Mouse (Mus musculus) liver, postnatal 0 days (tissue): ENCODE data around the gene Ppp1r15b.

Experiments used
- CTCF ChIP-seq: sonication (generic); IDR thresholded peaks from 2 replicates; pipeline ENCODE4 v1.5.1; 2016; ENCODE audit warnings: antibody characterized with exemption, low read depth
- EP300 ChIP-seq: IDR thresholded peaks from 2 replicates; pipeline ENCODE4 v1.6.1; 2016; ENCODE audit warnings: antibody characterized with exemption, low read depth, mild to moderate bottlenecking

DNA sequence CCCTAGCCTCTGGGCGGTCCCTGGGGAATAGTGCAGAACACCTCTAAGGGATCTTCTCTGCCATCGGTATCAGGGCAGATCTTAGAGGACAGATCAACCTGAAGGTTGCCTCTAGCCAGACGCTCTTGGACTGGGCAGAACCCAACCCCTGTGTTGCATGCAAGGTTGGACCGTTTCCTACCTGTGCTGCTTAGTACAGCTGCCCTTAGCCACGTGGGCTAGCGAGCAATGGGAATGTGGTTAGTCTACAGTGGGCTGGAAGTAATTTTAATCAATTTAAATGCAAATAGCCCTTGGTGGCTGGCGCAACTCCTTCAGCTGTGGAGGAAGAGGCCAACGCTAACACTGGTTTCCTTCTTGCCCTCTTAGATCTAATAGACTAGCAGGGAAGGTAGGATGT lies 39.3 kb downstream of the Ppp1r15b start:
- no peak for TF ChIP-seq CTCF
- TF ChIP-seq EP300 = no peak
